Mouse (Mus musculus) hematopoietic stem cell, adult 5-6 weeks (primary cell): Measurements from ENCODE around the gene Rbm5. TPM values are rescaled to one million over a fixed set of nuclear protein-coding genes. Genes with fewer than 3 reads are reported as not detected.

Experiments
- ATAC-seq, 2 experiments: fragments of 125-278 bp in 1 of 2; replicated peaks in 1 of 2; 2 replicates each; pipeline ENCODE4 v1.8.0; 2016 to 2017; ENCODE audit warnings: inconsistent platforms in 2 of 2, mild to moderate bottlenecking in 2 of 2, moderate number of reproducible peaks in 2 of 2, low read depth in 1 of 2, moderate TSS enrichment in 1 of 2; ENCODE audit not compliant: low FRiP score in 2 of 2, poor library complexity in 2 of 2, severe bottlenecking in 2 of 2, insufficient read depth in 1 of 2, low TSS enrichment in 1 of 2
- total RNA-seq: library from RNA; stranded (forward); fragments of 172-1452, 232-1000 nt; gene quantifications from 2 replicates; pipeline ENCODE4 v1.2.3, GENCODE M21; 2017

The Rbm5 gene
- total RNA-seq, 1 experiment from 2014 or later: 309 TPM

GRCm38 (mm10) chr9:107738020-107738840 is 32.6 kb downstream of the Rbm5 start:
- peak; percentile 56 to 65 for ATAC-seq

DNA sequence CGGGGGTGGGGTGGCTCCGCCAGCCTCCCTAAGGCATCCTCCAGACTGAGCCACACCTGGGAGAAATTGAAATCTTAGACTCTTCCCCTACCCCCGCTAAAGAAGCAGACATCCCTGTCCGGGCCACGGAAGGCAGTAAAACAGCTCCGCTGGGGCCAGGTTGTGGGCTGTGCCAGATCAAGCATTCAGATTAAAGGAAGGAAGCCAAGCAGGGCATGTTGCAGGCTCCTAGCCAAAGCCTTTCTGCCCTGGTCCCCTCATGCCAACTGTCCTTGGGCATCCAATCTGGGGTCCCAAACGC is 34.7 kb downstream of the Rbm5 start:
- peak in 1 of 2 experiments; percentile 34; a peak in 2 of 4 replicates for ATAC-seq

GRCm38 (mm10) chr9:107735356-107736184 is 35.2 kb downstream of the Rbm5 start:
- ATAC-seq: no peak

GRCm38 (mm10) chr9:107734567-107734971 is 36.2 kb downstream of the Rbm5 start:
- no peak for ATAC-seq

GRCm38 (mm10) chr9:107729709-107730108 is 41.1 kb downstream of the Rbm5 start:
- no peak for ATAC-seq

DNA sequence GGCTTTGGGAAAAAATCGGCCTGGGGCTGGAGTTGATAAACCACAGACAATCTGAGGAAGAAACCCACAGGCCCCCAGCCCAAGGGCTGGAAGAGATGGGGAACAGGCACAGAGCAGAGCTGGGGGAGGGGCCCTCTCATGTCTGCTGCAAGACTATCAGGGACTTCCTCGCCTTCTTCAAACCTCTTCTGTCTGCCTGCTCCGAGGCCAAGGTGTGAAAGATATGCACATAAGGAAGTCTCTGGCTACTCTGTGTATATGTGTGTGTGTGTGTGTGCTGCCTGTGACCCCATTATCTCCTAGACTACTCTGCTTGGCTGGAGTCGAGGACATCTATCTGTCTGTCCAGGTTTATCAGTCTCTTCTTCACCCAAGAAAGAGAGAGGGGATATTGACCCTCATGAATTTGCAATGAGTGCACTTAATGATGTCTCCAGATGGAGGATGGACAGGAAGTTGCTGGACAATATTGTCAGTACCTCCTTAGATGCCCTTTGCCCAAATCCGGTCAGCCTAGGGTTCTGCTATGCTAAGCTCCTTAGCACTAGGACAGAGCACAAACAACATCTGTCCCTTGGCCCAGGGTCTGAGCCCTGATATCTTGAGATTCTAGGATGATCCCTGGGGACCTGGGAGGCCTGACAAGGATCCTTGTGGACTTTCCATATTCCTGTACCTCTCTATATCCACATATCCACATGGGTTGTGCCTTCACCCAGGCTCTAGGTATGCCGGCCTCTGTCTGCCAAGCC is 41.7 kb downstream of the Rbm5 start:
- no peak for ATAC-seq

DNA sequence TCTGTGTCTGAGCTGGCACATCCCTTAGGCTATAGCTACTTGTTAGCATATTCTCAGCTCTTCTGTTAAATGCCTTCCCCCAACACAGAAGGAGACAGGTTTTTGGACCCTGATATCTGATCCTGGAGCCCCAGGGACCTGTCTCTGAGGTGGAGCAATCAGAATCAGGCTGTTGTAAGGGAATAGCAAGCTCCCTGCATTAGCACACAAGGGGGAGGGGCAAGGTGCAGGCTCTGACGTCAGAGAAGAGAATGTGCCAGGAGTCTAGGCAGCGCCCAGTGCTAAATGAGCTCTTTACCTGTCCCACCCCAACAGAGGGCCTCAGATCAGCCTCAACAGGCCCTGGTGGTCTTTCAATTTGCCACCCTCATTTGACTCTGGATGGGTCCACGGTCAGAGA is 43.8 kb downstream of the Rbm5 start:
- ATAC-seq: no peak

GRCm38 (mm10) chr9:107724796-107725195 is 46.0 kb downstream of the Rbm5 start:
- ATAC-seq: no peak

DNA sequence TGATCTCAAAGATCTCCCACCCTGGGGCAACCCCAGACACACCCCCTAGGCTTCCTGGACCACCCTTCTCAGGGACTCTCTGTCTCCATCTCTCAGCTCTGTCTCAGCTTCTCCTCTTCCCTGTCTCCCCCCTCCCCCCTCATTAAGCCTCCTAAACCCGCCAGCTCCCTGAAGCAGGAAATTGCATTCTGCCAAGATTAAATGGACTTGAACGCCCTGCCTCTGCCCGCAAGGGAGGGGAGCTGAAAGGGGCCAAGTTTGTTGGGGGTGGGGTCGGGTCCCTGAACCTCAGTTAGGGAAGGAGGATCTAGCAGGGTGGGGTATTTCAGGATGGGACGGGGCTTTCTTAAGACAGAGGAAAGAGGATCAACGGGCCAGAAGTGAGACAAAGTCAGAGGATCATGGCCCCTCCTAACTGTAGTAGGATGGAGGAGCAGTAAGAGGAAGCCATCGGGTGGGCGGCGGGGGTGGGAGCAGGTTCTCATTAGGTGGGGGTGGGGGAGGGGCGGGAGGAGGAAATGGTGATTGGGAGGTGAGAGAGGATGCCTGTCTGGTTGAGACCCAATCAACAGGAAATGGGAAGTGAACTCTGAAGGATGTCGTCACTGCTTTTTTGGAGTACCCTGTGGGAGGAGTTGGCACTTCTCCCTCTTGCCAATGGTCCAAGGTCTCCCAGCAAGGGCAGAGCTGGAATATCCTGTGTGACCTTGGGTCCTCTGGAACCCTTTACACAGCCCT is 46.8 kb downstream of the Rbm5 start:
- ATAC-seq: 0 out of 4 replicates have a peak, but pooled peaks of 1 of the 2 experiments have one; percentile 15

DNA sequence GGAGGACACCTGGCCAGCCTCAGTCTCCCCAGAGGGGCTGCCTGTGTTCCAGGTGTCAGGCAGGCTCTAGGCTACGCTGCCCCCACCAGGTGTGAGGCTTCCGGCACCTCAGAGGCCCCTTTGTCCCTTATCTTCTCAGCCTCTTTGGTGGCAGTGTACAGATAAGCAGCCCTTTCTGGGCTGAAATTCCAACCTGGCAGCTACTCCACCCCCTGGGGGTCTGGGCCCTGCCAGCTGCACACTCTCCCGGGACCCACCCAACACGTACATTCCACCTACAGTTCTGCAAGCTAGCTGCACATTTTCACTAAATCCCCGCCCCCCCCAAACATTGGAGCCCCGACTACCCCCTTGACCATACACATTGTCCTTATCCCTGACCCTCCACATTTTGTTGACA is 47.5 kb downstream of the Rbm5 start:
- ATAC-seq: no peak

GRCm38 (mm10) chr9:107718781-107719540 is 51.8 kb downstream of the Rbm5 start:
- no peak for ATAC-seq

- no peak for ATAC-seq
Observed at GRCm38 (mm10) chr9:107716951-107717350, 53.8 kb downstream of the Rbm5 start.

- ATAC-seq: no peak
Observed at GRCm38 (mm10) chr9:107715632-107716031, 55.2 kb downstream of the Rbm5 start.

DNA sequence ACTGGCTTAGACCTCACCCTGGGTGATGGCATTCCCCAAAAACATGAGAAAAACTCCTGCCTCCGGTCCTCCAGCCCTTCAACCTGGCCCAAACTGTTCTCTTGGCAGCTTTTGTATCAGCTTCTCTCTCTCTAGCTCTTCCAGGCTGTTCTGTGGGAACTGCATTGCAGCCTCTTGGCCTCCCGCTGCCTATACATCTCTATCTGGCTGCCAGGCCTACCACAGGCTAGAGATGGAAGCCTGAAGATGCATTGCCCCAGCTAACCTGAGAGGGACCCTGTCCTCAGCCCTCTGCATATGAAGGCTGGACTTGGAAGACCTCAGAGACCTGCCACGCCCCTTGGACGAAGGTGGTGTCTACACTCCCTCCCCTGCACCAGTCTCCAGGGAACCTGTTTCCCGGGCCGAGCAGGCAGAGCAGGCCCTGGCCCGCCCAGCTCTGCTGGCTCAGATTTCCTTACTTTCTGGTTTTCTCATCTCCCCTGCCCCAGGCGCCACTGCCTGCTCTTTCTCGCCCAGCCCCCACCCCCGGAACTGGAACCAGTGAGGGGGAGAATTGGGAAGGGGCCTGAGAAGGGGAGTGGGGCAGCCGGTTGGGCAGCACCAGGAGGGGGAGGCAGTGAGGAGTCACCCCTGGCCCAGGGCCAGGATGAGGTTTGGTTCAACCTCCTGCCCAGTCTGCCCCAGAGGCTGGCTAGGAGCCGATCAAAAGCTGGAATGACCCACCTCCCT is 56.4 kb downstream of the Rbm5 start:
- no peak for ATAC-seq

DNA sequence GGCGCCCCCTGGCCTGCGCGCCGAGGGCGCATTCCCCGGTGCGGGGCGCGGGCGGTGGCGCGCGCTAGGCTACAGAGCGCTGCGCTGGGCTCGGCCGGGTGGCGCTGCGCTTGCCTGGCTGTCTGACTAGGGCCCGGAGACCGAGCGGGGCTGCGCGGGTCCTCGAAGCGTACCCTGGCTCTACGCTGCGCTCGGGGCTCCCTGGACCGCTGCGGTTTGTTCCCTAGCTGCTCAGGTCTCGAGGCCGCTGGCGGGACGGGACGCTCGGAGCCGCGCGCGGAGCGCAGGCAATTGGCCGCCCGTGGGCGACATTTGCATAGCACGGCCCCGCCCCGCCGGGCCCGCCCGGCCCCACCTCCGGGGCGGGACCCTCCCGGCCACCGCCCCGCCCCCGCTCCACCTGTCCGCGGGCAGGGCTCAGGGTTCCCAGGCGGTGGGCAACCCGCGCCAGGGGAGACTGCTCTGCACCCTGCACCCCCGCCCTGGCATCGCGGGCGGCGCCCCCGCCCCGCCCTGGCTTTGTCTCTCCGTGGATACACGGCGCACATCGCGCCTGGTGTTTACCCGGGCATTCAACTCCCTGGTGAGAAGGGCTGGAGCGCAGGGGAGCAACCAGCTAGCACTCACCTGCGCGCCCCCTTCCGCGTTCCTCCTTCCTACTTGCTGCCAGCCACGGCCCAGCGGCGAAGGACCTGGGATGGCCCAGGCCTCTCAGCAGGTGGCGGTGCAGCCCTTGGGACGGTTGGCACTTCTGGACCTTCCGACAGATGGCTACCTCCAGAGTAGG is 60.9 kb downstream of the Rbm5 start, which contains the start of gene Sema3f:
TSS of gene Sema3f (minus strand) at position 779 of the 787 bp plus-strand sequence.
- ATAC-seq: peak in 1 of 2 experiments; percentile 62; a peak in 2 of 4 replicates
